Mouse (Mus musculus) stomach, embryonic 15.5 days (tissue): ENCODE measurements around the gene Kcnj11. TPM values are rescaled to one million over a fixed set of nuclear protein-coding genes. Genes with fewer than 3 reads are reported as not detected.
A peak's percentile ranks its signal among the peaks of the same experiment; 100 is the strongest.

ENCODE experiments used
- ATAC-seq: fragments of 200-750 bp; cut with Nextera tagmentation; 2 replicates; pipeline ENCODE4 v1.8.0; 2017; ENCODE audit warnings: low read depth, moderate number of reproducible peaks, moderate TSS enrichment; ENCODE audit not compliant: insufficient read depth, low FRiP score
- H3K27ac ChIP-seq: fragments of 300-500 bp; sonication (generic); 2 replicates; pipeline ENCODE4 v1.5.1; 2015; ENCODE audit warnings: mild to moderate bottlenecking, inconsistent platforms
- H3K27me3 ChIP-seq: fragments of 300-500 bp; sonication (generic); replicated peaks from 2 replicates; pipeline ENCODE4 v1.6.1; 2015; ENCODE audit warnings: inconsistent platforms
- H3K36me3 ChIP-seq: fragments of 300-500 bp; sonication (generic); 2 replicates; pipeline ENCODE4 v1.6.1; 2015; ENCODE audit warnings: inconsistent platforms
- H3K4me1 ChIP-seq: fragments of 300-500 bp; sonication (generic); 2 replicates; pipeline ENCODE4 v1.6.1; 2015; ENCODE audit warnings: inconsistent platforms
- H3K4me2 ChIP-seq: fragments of 300-500 bp; sonication (generic); 2 replicates; pipeline ENCODE4 v1.6.1; 2015; ENCODE audit warnings: mild to moderate bottlenecking, inconsistent platforms
- H3K4me3 ChIP-seq: fragments of 300-500 bp; sonication (generic); replicated peaks from 2 replicates; pipeline ENCODE4 v1.5.1; 2015; ENCODE audit warnings: inconsistent platforms
- H3K9ac ChIP-seq: fragments of 300-500 bp; sonication (generic); 2 replicates; pipeline ENCODE4 v1.6.1; 2015; ENCODE audit warnings: inconsistent platforms
- H3K9me3 ChIP-seq: fragments of 300-500 bp; sonication (generic); 2 replicates; pipeline ENCODE4 v1.6.1; 2016; ENCODE audit warnings: inconsistent platforms
- WGBS: fragments of 180-500 bp; shearing (Covaris S2); methylation state at CpG from one replicate; pipeline ENCODE4 v1.1.7; 2015; 5-methylcytosine and 5-hydroxymethylcytosine counted together
- polyA plus RNA-seq: library from polyadenylated mRNA; unstranded; fragments of >200 nt; fragmentation: Nextera tagmentation; extraction: Ambion mirVana; gene quantifications from 2 replicates; pipeline ENCODE4 v1.2.1, GENCODE M21; 2015

Kcnj11 gene
- polyA plus RNA-seq, 1 experiment from 2014 or later: 1.0 TPM

- no peaks in the 10 kb centered on the region for H3K36me3 ChIP-seq
- no peaks in the 10 kb centered on the region for H3K9me3 ChIP-seq
- WGBS: 78% methylated on average over 8 of the region's 8 CpGs
- H3K4me3 ChIP-seq: no peak overlapping the region
- H3K9ac ChIP-seq: no peak overlapping the region
- no peak overlapping the region for H3K27ac ChIP-seq
- H3K4me1 ChIP-seq: no peaks in the 10 kb centered on the region
- no peaks in the 10 kb centered on the region for H3K27me3 ChIP-seq
- no peak for ATAC-seq
- no peak overlapping the region for H3K4me2 ChIP-seq
Observed at GRCm38 (mm10) chr7:46103075-46103591, 2.6 kb upstream of the Kcnj11 start.

- Histone ChIP-seq H3K36me3 (no peaks in the 10 kb centered on the region), H3K27me3 (peaks cover 4% of the 10 kb centered on the region; the same call in 1 of the 2 replicates)
- 76% methylated on average over 13 of the region's 13 CpGs for WGBS
Observed at GRCm38 (mm10) chr7:46099682-46100081, 882 bp downstream of the Kcnj11 start.

DNA sequence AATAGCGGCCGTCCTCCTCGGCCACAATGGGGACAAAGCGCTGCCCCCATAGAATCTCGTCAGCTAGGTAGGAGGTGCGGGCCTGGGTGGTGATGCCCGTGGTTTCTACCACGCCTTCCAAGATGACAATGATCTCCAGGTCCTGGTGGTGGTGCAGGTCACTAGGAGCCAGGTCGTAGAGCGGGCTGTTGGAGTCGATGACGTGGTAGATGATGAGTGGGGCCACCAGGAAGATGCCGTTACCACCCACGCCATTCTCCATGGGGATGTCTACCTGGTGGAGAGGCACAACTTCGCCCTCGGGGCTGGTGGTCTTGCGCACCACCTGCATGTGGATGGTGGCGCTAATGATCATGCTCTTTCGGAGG, 1.7 kb downstream of the Kcnj11 start:
- peaks cover 4% of the 10 kb centered on the region; the same call in 1 of the 2 replicates for H3K27me3 ChIP-seq
- H3K4me2 ChIP-seq: no peak overlapping the region
- 91% methylated on average over 19 of the region's 19 CpGs for WGBS
- no peak overlapping the region for H3K4me3 ChIP-seq
- H3K27ac ChIP-seq: no peak overlapping the region
- H3K9ac ChIP-seq: no peak overlapping the region
- no peaks in the 10 kb centered on the region for H3K4me1 ChIP-seq
- H3K36me3 ChIP-seq: no peaks in the 10 kb centered on the region
- no peak for ATAC-seq
- no peaks in the 10 kb centered on the region for H3K9me3 ChIP-seq

More at GRCm38 (mm10) chr7:46099682-46100081, 882 bp downstream of the Kcnj11 start:
- H3K4me3 ChIP-seq: peak overlapping the region; percentile 52
- no peak overlapping the region for H3K27ac ChIP-seq
- no peaks in the 10 kb centered on the region for H3K4me1 ChIP-seq
- no peak overlapping the region for H3K9ac ChIP-seq
- H3K4me2 ChIP-seq: peak overlapping the region; percentile 83
- H3K9me3 ChIP-seq: no peaks in the 10 kb centered on the region
- ATAC-seq: no peak

- no peak for ATAC-seq
- no peak overlapping the region for H3K9ac ChIP-seq
- no peaks in the 10 kb centered on the region for H3K4me1 ChIP-seq
- peaks cover 4% of the 10 kb centered on the region; the same call in 1 of the 2 replicates for H3K27me3 ChIP-seq
- WGBS: 78% methylated on average over 19 of the region's 19 CpGs
- H3K4me2 ChIP-seq: 0 out of 2 replicates have a peak overlapping the region, but pooled peaks have one; percentile 9
- no peak overlapping the region for H3K27ac ChIP-seq
- H3K9me3 ChIP-seq: no peaks in the 10 kb centered on the region
- no peak overlapping the region for H3K4me3 ChIP-seq
- no peaks in the 10 kb centered on the region for H3K36me3 ChIP-seq
Observed at GRCm38 (mm10) chr7:46098221-46098918, 2.2 kb downstream of the Kcnj11 start.

GRCm38 (mm10) chr7:46097319-46097783, 3.2 kb downstream of the Kcnj11 start:
- Histone ChIP-seq H3K4me1 (no peaks in the 10 kb centered on the region), H3K36me3 (no peaks in the 10 kb centered on the region), H3K9ac (no peak overlapping the region), H3K4me2 (no peak overlapping the region), H3K9me3 (no peaks in the 10 kb centered on the region), H3K27ac (no peak overlapping the region), H3K4me3 (no peak overlapping the region), H3K27me3 (peaks cover 4% of the 10 kb centered on the region; the same call in 1 of the 2 replicates)
- WGBS: 56% methylated on average over 4 of the region's 4 CpGs
- ATAC-seq: no peak

GRCm38 (mm10) chr7:46096136-46096535, 4.4 kb downstream of the Kcnj11 start:
- peaks cover 4% of the 10 kb centered on the region; the same call in 1 of the 2 replicates for H3K27me3 ChIP-seq
- WGBS: 3% methylated on average over 4 of the region's 4 CpGs
- no peak overlapping the region for H3K4me3 ChIP-seq
- ATAC-seq: no peak
- H3K36me3 ChIP-seq: no peaks in the 10 kb centered on the region
- no peak overlapping the region for H3K27ac ChIP-seq
- no peak overlapping the region for H3K9ac ChIP-seq
- no peak overlapping the region for H3K4me2 ChIP-seq
- no peaks in the 10 kb centered on the region for H3K9me3 ChIP-seq
- H3K4me1 ChIP-seq: no peaks in the 10 kb centered on the region

- Histone ChIP-seq H3K27ac (no peak overlapping the region), H3K36me3 (no peaks in the 10 kb centered on the region), H3K4me1 (no peaks in the 10 kb centered on the region), H3K9ac (no peak overlapping the region), H3K4me2 (no peak overlapping the region), H3K4me3 (no peak overlapping the region), H3K27me3 (peaks cover 4% of the 10 kb centered on the region; the same call in 1 of the 2 replicates), H3K9me3 (no peaks in the 10 kb centered on the region)
- ATAC-seq: no peak
- WGBS: 55% methylated on average over 8 of the region's 8 CpGs
Observed at GRCm38 (mm10) chr7:46092803-46093202, 7.8 kb downstream of the Kcnj11 start.

- WGBS: 84% methylated on average over 6 of the region's 6 CpGs
Observed at GRCm38 (mm10) chr7:46088241-46088640, 12.3 kb downstream of the Kcnj11 start.

GRCm38 (mm10) chr7:46086378-46086777, 14.2 kb downstream of the Kcnj11 start:
- H3K4me1 ChIP-seq: peaks cover 8% of the 10 kb centered on the region; the same call in 1 of the 2 replicates
- no peak overlapping the region for H3K27ac ChIP-seq
- no peaks in the 10 kb centered on the region for H3K27me3 ChIP-seq
- no peak overlapping the region for H3K9ac ChIP-seq
- ATAC-seq: no peak
- H3K9me3 ChIP-seq: no peaks in the 10 kb centered on the region
- no peak overlapping the region for H3K4me3 ChIP-seq
- H3K36me3 ChIP-seq: peaks cover 20% of the 10 kb centered on the region; the same call in 1 of the 2 replicates
- H3K4me2 ChIP-seq: no peak overlapping the region
- WGBS: 80% methylated on average over 6 of the region's 6 CpGs

More at GRCm38 (mm10) chr7:46088241-46088640, 12.3 kb downstream of the Kcnj11 start:
- Histone ChIP-seq H3K36me3 (peaks cover 9% of the 10 kb centered on the region; the same call in 1 of the 2 replicates), H3K4me3 (no peak overlapping the region), H3K27me3 (no peaks in the 10 kb centered on the region), H3K9me3 (no peaks in the 10 kb centered on the region), H3K9ac (no peak overlapping the region), H3K4me2 (no peak overlapping the region), H3K4me1 (peaks cover 8% of the 10 kb centered on the region; the same call in 1 of the 2 replicates), H3K27ac (no peak overlapping the region)
- no peak for ATAC-seq

DNA sequence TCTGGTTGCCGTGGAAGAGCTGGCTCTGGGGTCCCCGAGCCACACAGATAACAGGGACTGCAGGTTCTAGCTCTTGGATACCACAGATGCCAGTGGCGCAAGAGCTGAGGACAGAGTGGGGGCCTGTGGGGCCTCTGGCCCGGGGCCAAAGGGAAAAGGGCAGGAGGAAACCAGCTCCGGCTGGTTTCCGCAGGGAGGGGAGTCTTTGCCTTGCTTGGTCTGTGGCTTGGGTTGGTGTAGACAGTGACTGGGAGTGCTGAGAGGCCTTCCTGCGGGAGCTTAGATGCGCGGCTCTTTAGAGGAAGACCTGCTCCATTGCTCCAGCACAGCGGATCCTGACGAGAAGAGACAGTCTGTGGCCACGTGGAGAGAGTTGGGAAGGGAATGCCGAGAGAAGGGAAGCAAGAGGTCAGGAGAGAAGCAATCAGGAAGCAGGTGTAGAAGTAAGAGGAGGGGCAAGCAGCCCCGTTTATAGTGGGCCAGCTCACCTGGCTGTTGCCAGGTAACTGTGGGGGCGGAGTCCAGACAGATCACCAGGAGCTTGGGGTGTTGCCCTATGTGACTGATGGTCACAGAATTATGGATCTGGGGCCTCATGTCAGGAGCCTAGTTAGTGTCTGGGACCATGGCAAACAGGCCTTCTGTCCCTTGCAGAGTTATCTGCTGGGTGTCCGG, 15.6 kb downstream of the Kcnj11 start:
- Histone ChIP-seq H3K27me3 (no peaks in the 10 kb centered on the region), H3K4me1 (peaks cover 8% of the 10 kb centered on the region; the same call in 1 of the 2 replicates), H3K9me3 (no peaks in the 10 kb centered on the region), H3K27ac (no peak overlapping the region), H3K36me3 (peaks cover 32% of the 10 kb centered on the region), H3K4me2 (no peak overlapping the region), H3K9ac (no peak overlapping the region), H3K4me3 (no peak overlapping the region)
- ATAC-seq: peak; percentile 50; the same call in 1 of the 2 replicates
- 62% methylated on average over 16 of the region's 16 CpGs for WGBS

DNA sequence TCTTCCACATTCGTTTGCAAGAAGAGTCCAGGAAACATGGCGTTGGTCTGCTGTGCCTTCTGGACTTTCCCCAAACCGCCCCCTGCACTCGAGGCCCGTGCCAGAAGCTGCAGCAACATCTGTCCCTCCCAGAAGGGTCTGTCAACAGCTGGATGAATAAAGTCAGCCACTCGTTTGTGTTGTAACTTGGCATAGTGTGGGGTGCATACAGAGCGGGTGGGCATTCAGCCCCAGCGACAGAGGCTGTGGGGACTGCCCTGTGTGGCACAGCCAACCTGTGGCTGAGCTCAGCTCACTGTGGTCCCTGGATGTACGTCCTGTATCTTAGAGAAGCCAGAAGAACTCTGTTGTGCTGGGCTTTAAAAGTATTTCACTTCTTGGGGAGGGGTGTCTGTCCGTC, 16.5 kb downstream of the Kcnj11 start:
- no peak overlapping the region for H3K9ac ChIP-seq
- WGBS: 82% methylated on average over 10 of the region's 10 CpGs
- no peaks in the 10 kb centered on the region for H3K27me3 ChIP-seq
- no peak for ATAC-seq
- H3K4me2 ChIP-seq: no peak overlapping the region
- peaks cover 39% of the 10 kb centered on the region for H3K36me3 ChIP-seq
- peaks cover 8% of the 10 kb centered on the region; the same call in 1 of the 2 replicates for H3K4me1 ChIP-seq
- H3K4me3 ChIP-seq: no peak overlapping the region
- H3K9me3 ChIP-seq: no peaks in the 10 kb centered on the region
- H3K27ac ChIP-seq: no peak overlapping the region

DNA sequence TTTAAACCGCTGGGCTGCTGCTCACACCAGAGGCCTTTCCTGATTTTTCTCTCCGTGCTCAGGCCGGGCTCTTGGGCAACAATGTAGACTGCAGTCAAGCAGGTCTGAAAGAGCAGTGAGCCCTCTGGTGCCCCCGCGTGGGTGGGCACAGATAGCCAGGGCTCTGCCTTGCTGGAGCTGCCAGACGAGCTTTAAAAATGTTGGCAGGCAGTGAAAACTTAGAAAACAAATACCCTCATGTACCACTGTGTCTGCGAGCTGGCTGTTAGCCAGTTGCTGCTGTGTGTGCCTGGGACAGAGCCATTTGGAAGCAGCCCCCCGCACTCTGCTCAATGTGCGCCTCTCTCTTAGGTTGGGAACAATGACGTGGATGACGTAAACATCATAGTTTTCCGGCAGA, 22.9 kb downstream of the Kcnj11 start:
- Histone ChIP-seq H3K4me2 (no peak overlapping the region), H3K36me3 (peaks cover 28% of the 10 kb centered on the region), H3K9me3 (no peaks in the 10 kb centered on the region), H3K27ac (no peak overlapping the region), H3K4me1 (no peaks in the 10 kb centered on the region), H3K27me3 (no peaks in the 10 kb centered on the region), H3K9ac (no peak overlapping the region), H3K4me3 (no peak overlapping the region)
- no peak for ATAC-seq
- 78% methylated on average over 12 of the region's 12 CpGs for WGBS
